9 mouse cellular contexts compared by ENCODE assay signal in the genomic region with DNA sequence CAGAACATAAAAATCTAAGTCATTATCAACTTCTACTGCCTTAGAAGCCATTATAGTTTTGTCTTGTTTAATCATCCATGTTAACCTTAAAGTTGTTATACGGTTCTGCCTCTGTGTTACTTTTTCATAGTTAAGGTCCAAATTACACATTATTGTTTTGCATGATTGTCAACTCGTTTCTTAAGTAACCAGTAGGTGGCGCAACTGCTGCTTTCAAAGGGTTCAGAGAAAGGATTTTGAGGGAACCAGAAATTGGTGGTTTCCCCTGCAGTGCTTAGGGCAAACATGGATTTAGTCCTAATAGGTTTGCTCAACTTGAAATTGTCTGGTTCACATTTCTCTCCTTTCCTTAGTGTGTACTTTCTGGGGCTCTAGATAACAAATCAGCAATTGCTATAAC.
DNase-seq lines count a peak whose midpoint lies in the region; ATAC-seq and TF ChIP-seq lines count a peak whose summit lies in the region.
"Had no signal": no experiment of that assay in that cellular context is flagged by ENCODE, and none has a peak within 500 bp of the region (broad histone marks: within the 10 kb centered on the region; RNA-seq: fewer than 3 reads in every experiment).

No protein-coding gene starts in this region.

- H3K4me2 ChIP-seq in heart, embryonic 12.5 days: no peak overlapping the region

- WGBS in heart, embryonic 12.5 days: 28% methylated on average over 3 of the region's 3 CpGs
- WGBS in lung, adult 2 months: 32% methylated on average over 3 of the region's 3 CpGs

- no peak for ATAC-seq in heart, embryonic 12.5 days (ENCODE audit: insufficient number of reproducible peaks, low FRiP score)

- H3K4me3 ChIP-seq in heart, embryonic 12.5 days: no peak overlapping the region
- H3K4me3 ChIP-seq in lung, adult 2 months (replicated peaks; ENCODE audit: extremely low read depth, low read depth, low read length): no peak overlapping the region
- H3K4me3 ChIP-seq: myocyte had no signal

- H3K27me3 ChIP-seq in heart, embryonic 12.5 days (replicated peaks): no peaks in the 10 kb centered on the region

- H3K4me1 ChIP-seq in heart, embryonic 12.5 days (replicated peaks): no peaks in the 10 kb centered on the region
- no peaks in the 10 kb centered on the region for H3K4me1 ChIP-seq in lung, adult 2 months (ENCODE audit: control insufficient read depth, insufficient read depth, low read length)

- no peak for TF ChIP-seq POLR2A in lung, adult 2 months (IDR thresholded peaks at IDR 0.05; ENCODE audit: borderline replicate concordance, extremely low read depth, low read depth, low read length)

- peak; percentile 1 to 2 for DNase-seq in heart, postnatal 10 days
- peak; percentile 4 for DNase-seq in lung, postnatal 10 days
- DNase-seq in lung, adult 2 months: no peak
- DNase-seq in c-Kit-positive CD71-positive TER-119-positive erythroid progenitor cells, embryonic 14.5 days (ENCODE audit: low spot score): peak; percentile 3
- peak; percentile 1 for DNase-seq in retina, postnatal 7 days (ENCODE audit: low read depth, low spot score)
- DNase-seq in MN1 (ENCODE audit: low spot score): no peak
- DNase-seq in frontal cortex, postnatal 14 days (ENCODE audit: low spot score in 2 of 2): no peak

- no peak for TF ChIP-seq CTCF in lung, adult 2 months (IDR thresholded peaks at IDR 0.05; ENCODE audit: insufficient read depth, low read length)

- intact Hi-C loops in heart, postnatal 10 days (cut with DNase I): no loop called here

- no peak overlapping the region for H3K27ac ChIP-seq in heart, embryonic 12.5 days (ENCODE audit: poor library complexity, severe bottlenecking)

- H3K36me3 ChIP-seq in heart, embryonic 12.5 days: no peaks in the 10 kb centered on the region

- no peak overlapping the region for H3K9ac ChIP-seq in heart, embryonic 12.5 days

- no peaks in the 10 kb centered on the region for H3K9me3 ChIP-seq in heart, embryonic 12.5 days (replicated peaks)

Comparison
In these comparisons a context has a peak if more than half of its experiments do, and no peak if none do; other contexts are left out.
1. DNase-seq: peak in heart, postnatal 10 days (2 of 2), lung, postnatal 10 days (single experiment), c-Kit-positive CD71-positive TER-119-positive erythroid progenitor cells, embryonic 14.5 days (single experiment) and retina, postnatal 7 days (single experiment); none in lung, adult 2 months (single experiment), MN1 (single experiment) and frontal cortex, postnatal 14 days (0 of 2).